Mouse (Mus musculus): ENCODE data around the gene S1pr2. TPM values are rescaled to one million over a fixed set of nuclear protein-coding genes. Genes with fewer than 3 reads are reported as not detected.

Gene S1pr2
- polyA plus RNA-seq, 1 experiment from 2014 or later, result 40.1 TPM

DNA sequence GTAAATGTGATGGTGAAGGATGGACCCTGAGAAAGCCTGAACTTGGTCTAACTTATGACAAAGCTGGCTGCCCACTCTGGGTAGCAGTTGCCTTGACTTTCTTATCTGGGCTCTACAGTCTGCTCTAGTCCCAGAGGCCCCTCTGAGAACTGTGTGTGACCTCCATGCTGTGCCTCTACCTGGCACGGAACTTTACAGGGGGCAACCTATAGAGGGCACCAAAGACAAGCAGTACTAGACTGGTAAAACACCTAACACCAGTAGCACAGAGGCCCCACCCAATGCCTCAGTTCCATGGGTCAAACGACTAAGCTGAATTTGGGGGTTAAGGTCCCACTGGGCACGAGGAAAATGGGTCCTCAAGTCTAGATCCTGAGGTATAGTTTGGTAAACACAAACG lies 60.4 kb downstream of the S1pr2 start:
- H3K27me3 ChIP-seq (replicated peaks), result no peaks in the 10 kb centered on the region
- ATAC-seq (ENCODE audit: insufficient read depth, low FRiP score, low read depth), result no peak
- H3K36me3 ChIP-seq, result peaks cover 87% of the 10 kb centered on the region
- H3K4me2 ChIP-seq, result no peak overlapping the region
- no peak overlapping the region for H3K9ac ChIP-seq
- WGBS, result 75% methylated on average over 4 of the region's 4 CpGs
- no peak overlapping the region for H3K4me3 ChIP-seq (replicated peaks)
- H3K27ac ChIP-seq, result no peak overlapping the region
- no peaks in the 10 kb centered on the region for H3K9me3 ChIP-seq
- H3K4me1 ChIP-seq, result no peaks in the 10 kb centered on the region

Small RNAs within 50 kb of the gene (microRNA-seq; reads per million reads assigned to microRNA genes)
- 0.77 reads per million for gene Mir7081

Other genes starting within 250 kb of the S1pr2 start
- gene Olfm2, start 230.4 kb downstream of the S1pr2 start, polyA plus RNA-seq (2015; fragmentation: Nextera tagmentation; extraction: Ambion mirVana), result 6.7 and 7.5 TPM in 2 replicates
- gene Col5a3, start 161.7 kb downstream of the S1pr2 start, polyA plus RNA-seq (2015; fragmentation: Nextera tagmentation; extraction: Ambion mirVana), result 3.2 and 3.5 TPM in 2 replicates
- gene Rdh8, start 158.3 kb downstream of the S1pr2 start, polyA plus RNA-seq (2015; fragmentation: Nextera tagmentation; extraction: Ambion mirVana), result not detected in 2 replicates
- gene A230050P20Rik, start 108.1 kb downstream of the S1pr2 start, polyA plus RNA-seq (2015; fragmentation: Nextera tagmentation; extraction: Ambion mirVana), result 20.7 and 21.2 TPM in 2 replicates
- gene Angptl6, start 97.1 kb downstream of the S1pr2 start, polyA plus RNA-seq (2015; fragmentation: Nextera tagmentation; extraction: Ambion mirVana), result 7.5 and 8.1 TPM in 2 replicates
- 80.9 and 81.3 TPM in 2 replicates for gene Ppan, start 88.6 kb downstream of the S1pr2 start, polyA plus RNA-seq (2015; fragmentation: Nextera tagmentation; extraction: Ambion mirVana)
- gene Eif3g, start 78.2 kb downstream of the S1pr2 start, polyA plus RNA-seq (2015; fragmentation: Nextera tagmentation; extraction: Ambion mirVana), result 283 and 327 TPM in 2 replicates
- gene Dnmt1, start 16.9 kb downstream of the S1pr2 start, polyA plus RNA-seq (2015; fragmentation: Nextera tagmentation; extraction: Ambion mirVana), result 74.7 and 76.0 TPM in 2 replicates
- 129 and 133 TPM in 2 replicates for gene Mrpl4, start 26.0 kb upstream of the S1pr2 start, polyA plus RNA-seq (2015; fragmentation: Nextera tagmentation; extraction: Ambion mirVana)
- gene Icam1, start 39.2 kb upstream of the S1pr2 start, polyA plus RNA-seq (2015; fragmentation: Nextera tagmentation; extraction: Ambion mirVana), result 10.9 and 11.3 TPM in 2 replicates
- gene Icam4, start 52.6 kb upstream of the S1pr2 start, polyA plus RNA-seq (2015; fragmentation: Nextera tagmentation; extraction: Ambion mirVana), result 6.6 and 16.2 TPM in 2 replicates
- gene Icam5, start 55.3 kb upstream of the S1pr2 start, polyA plus RNA-seq (2015; fragmentation: Nextera tagmentation; extraction: Ambion mirVana), result 0.05 and 0.21 TPM in 2 replicates
- 0.73 TPM in 1 of 2 replicates, not detected in the other for gene Zglp1, start 90.3 kb upstream of the S1pr2 start, polyA plus RNA-seq (2015; fragmentation: Nextera tagmentation; extraction: Ambion mirVana)
- 0.58 and 0.82 TPM in 2 replicates for gene Gm49373, start 96.3 kb upstream of the S1pr2 start, polyA plus RNA-seq (2015; fragmentation: Nextera tagmentation; extraction: Ambion mirVana)
- 57.6 and 58.0 TPM in 2 replicates for gene Fdx1l, start 96.8 kb upstream of the S1pr2 start, polyA plus RNA-seq (2015; fragmentation: Nextera tagmentation; extraction: Ambion mirVana)
- 1.6 and 1.7 TPM in 2 replicates for gene Gm38431, start 115.2 kb upstream of the S1pr2 start, polyA plus RNA-seq (2015; fragmentation: Nextera tagmentation; extraction: Ambion mirVana)
- 48.3 and 60.9 TPM in 2 replicates for gene Raver1, start 115.2 kb upstream of the S1pr2 start, polyA plus RNA-seq (2015; fragmentation: Nextera tagmentation; extraction: Ambion mirVana)
- gene Tyk2, start 154.5 kb upstream of the S1pr2 start, polyA plus RNA-seq (2015; fragmentation: Nextera tagmentation; extraction: Ambion mirVana), result 13.6 and 15.8 TPM in 2 replicates
- gene Cdc37, start 173.2 kb upstream of the S1pr2 start, polyA plus RNA-seq (2015; fragmentation: Nextera tagmentation; extraction: Ambion mirVana), result 284 and 293 TPM in 2 replicates
- gene Pde4a, start 188.9 kb upstream of the S1pr2 start, polyA plus RNA-seq (2015; fragmentation: Nextera tagmentation; extraction: Ambion mirVana), result 5.9 and 6.2 TPM in 2 replicates

Data from stomach, embryonic 15.5 days (tissue).